Mouse (Mus musculus) WW6 (cell line): ENCODE measurements at regions not wholly inside any gene's neighbourhood (a gene's known extent, or its start where the extent isn't known, plus 50 kb on each side); places are given as distances from the start of the nearest gene placed in this dataset.

Source experiments
- DNase-seq: peaks from one replicate; pipeline ENCODE4 v3.0.0-alpha.2; 2013; ENCODE audit warnings: low read depth, low spot score

DNA sequence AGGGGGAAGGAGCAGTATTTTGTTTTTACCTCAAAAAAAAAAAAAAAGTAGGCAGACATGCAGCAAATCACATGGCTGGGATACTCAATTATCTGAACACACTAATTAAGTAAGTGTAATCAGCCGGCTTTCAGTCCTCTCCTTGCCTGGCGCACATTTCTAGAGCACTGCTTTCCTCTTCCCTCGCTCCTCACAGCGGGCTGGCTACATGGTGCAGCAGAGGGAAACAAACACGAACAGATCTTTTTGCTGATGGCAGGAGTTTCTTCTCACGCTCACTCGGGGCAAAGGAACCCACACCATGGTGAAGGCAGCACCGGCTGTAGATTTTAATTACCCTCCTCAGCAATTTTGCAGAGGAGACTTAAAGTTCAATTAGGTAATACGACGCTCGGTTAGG is 169.7 kb upstream of the Azi2 start:
- no peak for DNase-seq

- DNase-seq: no peak
Observed at GRCm38 (mm10) chr9:117863944-117864343, 176.4 kb upstream of the Azi2 start.

- DNase-seq: no peak
Observed at GRCm38 (mm10) chr9:117863318-117863717, 177.0 kb upstream of the Azi2 start.

DNA sequence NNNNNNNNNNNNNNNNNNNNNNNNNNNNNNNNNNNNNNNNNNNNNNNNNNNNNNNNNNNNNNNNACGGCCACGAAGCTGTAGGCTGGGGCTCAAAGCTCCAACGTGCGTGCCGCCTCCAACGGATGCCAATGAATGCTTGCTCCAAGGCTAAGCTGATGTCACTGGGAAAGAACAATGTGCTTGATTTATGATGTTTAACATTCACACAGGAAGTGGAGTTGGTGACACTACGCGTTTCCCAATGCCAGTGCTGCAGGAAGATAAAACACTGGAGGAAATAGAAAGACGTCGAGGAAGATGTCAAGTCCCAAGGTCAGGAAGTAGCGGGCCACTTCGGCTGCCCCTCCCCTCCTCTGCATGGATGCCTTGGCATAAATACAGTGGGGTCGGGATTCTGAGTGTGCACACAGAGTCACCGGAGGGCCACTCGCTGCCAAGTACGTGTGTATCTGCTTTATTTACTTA is 180.7 kb upstream of the Azi2 start:
- DNase-seq: no peak

- DNase-seq: no peak
Observed at GRCm38 (mm10) chr9:117843531-117843930, 196.8 kb upstream of the Azi2 start.

DNA sequence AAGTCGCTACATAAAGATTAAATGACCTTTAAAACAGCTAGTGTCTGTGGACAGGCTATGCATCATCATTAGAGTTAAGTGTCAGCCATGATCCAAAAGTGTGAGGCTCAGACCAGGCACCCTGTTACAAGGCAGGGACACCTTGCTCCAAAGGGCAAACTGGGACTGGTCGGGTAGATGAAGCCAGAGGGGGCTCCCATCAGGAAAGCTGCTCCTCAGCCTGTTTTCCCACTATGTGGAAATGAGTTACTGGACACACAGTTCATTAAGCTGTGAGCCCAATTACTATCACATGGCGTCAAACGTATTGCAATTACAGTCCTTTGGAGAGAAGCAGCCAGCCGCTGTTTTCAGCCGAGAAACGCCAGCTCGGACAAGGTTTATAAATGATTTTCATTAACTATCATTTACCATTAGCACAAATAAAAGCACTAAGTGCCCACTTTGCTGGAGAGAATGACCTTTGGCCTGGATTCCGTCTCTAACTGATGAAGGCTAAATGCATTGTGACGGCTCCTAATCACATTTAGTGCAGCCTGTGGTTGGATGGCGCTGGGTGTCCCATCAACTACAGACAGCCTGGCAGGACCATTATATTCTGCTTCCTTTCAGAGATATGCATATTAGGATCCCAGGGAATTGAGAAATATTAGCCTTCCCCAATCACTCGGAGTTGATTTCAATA is 203.5 kb upstream of the Azi2 start:
- DNase-seq: no peak

- DNase-seq: no peak
Observed at GRCm38 (mm10) chr9:117833586-117833985, 203.9 kb upstream of the Rbms3 start.

- no peak for DNase-seq
Observed at GRCm38 (mm10) chr9:117814661-117815060, 184.9 kb upstream of the Rbms3 start.

DNA sequence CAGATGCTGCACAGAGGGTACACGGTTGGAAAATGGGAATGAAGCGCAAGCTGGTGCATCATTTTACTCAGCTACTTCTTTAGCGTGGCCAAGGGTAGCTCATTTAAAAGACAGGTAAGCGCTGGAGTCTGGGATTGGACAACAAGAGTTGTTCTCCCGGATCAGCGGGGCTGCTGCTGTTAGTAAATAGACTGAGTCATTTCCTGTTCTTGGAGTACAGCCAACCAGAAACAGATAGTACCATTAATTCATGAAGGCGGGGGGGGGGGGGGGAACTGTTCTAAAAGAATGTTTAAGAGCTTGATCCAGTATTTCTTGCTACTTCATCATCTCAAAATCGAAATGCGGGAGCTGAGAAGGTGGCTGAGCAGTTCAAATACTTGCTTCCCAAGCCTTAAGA is 183.5 kb upstream of the Rbms3 start:
- DNase-seq: no peak

DNA sequence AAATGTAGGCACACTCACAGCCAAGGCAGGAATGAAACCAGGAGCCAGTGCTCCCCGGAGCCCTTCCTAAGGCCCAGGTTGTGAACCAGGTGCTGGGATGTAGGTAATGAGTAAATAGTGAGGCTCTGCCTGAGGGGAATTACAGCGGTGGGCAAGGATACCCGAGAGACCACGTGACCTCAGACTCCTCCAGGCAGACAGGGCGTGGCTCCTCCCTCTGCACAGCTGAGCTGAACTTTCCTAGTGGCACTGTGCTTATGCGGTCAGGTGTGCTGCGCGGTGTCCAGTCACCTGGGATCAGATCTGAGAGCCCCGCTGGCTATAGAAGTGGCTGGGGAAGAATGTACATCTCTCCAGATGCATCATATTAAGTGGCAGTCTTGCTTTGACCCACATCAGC is 176.1 kb upstream of the Rbms3 start:
- no peak for DNase-seq

DNA sequence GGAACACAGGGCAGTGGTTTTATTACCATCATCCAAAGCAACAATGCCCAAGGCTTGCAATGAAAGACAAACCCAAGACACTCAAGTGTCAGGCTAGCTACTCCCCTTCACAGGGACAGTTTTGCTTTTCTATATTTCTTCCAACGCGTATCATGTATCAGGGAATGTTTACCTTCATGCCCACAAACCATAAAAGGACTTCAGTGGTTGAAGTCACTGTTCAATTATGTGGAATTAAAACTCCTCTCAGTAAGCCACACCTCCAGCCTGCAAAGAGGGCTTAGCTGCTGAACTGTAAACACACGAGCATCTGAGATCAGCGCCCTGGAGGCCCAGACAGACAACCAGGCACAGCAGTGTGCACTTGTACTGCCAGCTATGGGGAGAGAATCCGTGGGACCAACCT is 154.5 kb upstream of the Rbms3 start:
- DNase-seq: no peak

- DNase-seq: no peak
Observed at GRCm38 (mm10) chr9:117754651-117755050, 124.9 kb upstream of the Rbms3 start.

- no peak for DNase-seq
Observed at GRCm38 (mm10) chr9:117753466-117753865, 123.8 kb upstream of the Rbms3 start.

GRCm38 (mm10) chr9:117744906-117745305 is 115.2 kb upstream of the Rbms3 start:
- no peak for DNase-seq

DNA sequence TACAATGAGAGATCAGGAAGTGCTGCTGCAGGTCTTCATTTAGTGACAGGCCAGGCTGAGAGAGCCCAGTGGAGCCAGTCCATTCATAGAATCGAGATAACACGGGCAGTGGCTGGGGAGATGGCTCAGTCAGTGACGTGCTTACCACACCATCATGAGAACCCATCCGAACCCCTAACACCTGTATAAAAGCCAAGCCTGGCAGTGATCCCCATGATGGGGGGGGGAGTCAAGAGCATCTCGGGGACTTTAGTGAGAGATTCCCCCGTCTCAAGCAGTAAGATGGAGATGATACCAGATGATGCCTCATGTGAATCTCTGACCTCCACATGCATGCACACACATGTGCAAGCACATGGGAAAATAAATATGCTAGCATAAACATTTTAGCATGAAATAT is 99.7 kb upstream of the Rbms3 start:
- no peak for DNase-seq

DNA sequence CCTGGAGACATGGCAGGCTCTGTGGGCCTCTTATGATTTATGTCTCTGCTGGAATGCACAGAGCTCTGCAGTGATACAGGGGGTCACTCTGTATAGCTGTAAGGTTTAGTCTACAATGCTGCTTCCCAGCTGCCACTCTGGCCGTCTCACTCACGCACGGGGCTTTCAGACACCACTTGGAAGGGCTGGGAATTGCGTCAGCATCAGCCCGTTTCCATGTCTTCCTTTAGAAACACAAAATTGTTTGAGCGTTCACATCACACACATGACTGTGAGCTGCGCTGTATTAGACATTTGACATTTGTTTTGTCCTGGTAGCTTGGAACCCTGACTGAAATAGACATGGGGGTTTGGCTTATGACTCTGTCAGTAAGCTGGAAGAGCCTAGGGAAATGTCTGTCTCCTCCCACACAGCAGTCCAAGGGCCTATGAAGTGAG is 90.5 kb upstream of the Rbms3 start:
- no peak for DNase-seq

- DNase-seq: no peak
Observed at GRCm38 (mm10) chr9:117717346-117717745, 87.6 kb upstream of the Rbms3 start.

- DNase-seq: no peak
Observed at GRCm38 (mm10) chr9:117716476-117716875, 86.8 kb upstream of the Rbms3 start.

DNA sequence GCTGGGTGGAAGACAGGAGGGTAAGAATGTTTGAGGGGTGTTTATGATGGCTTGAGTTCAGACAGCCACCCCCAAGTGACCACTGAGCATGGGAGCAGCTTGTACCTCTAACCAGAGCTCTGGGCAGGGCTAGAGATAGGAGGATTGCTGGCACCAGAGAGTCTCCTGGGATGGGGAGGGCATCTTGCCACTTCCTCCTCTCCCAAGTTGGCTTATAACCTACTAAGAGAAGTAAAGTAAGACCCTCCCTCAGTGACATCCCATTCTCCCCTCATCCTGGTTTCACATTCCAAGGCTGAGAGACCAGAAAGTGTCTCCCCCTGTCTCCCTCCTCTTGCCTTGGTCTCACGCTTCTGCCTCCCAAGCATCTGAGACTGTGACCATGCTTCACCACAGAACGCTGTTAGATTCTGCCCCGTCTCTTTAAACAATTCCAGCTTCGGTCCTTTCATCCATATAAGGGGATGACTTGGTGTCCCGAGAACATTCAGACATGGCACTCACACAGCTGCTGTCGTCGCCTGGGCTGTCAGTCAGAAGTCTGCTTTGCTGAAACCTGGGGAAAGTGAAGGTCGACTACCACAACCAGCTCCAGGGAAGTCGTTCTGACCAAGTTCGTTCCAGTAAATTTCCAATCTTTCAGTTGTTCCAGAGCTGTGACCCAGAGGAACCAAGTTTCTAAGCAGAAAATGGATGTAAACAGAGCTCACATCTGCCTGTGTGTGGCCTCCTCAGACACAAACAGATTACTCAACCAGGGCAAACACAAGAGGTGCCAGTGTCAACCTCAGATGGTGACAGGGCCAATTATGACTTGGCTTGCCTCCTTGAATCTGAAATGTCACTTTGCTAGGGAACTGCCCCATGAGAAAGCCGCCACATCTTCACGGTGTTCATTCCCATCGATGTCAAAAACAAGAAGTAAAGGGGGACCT is 85.3 kb upstream of the Rbms3 start:
- DNase-seq: no peak

GRCm38 (mm10) chr9:117713121-117713520 is 83.4 kb upstream of the Rbms3 start:
- no peak for DNase-seq

DNA sequence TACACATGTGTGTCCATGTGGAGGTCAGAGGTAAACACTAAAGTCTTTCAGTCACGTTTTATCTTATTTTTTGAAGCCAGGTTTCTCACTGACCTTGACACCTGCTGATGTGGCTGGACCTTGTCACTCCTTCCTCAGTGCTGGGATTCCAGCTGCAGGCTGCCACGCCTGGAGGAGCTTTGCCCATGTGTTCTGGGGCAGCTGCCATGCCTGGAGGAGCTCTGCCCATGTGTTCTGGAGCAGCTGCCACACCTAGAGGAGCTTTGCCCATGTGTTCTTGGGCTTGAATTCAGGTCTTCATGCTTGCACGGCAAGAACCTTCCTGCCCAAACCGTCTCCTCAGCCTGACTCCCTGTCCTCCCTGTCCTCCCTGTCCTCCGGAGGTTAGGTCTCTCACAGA is 82.1 kb upstream of the Rbms3 start:
- no peak for DNase-seq

- DNase-seq: no peak
Observed at GRCm38 (mm10) chr9:117710966-117711365, 81.3 kb upstream of the Rbms3 start.

DNA sequence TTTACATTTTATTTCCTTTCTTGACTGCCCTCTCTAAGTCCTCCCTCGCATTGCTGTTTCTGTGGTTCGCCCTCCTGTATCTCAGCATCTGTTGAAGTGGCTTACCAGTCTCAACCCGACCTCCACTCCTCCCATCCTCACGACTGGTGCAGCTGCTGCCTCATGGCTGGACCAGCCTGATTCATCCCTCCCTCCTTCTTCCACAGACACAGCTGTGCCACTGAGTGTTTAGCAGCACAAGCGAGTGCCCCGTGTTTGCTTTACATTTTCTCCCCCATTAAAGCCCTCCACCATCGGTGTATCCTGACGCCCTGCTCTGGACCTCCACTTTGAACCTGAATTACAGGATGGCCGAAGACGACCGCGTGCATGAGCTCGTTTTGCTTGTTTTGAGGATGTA is 80.0 kb upstream of the Rbms3 start:
- no peak for DNase-seq
